Mouse (Mus musculus) stomach, postnatal 0 days (tissue): ENCODE measurements around the gene Ilf2.

Experiments
- CTCF ChIP-seq: IDR thresholded peaks from 2 replicates; pipeline ENCODE4 v1.5.1; 2016; ENCODE audit warnings: antibody characterized with exemption, low read depth, mild to moderate bottlenecking, moderate library complexity
- EP300 ChIP-seq: optimal IDR thresholded peaks from 2 replicates; pipeline ENCODE3; 2016; ENCODE audit warnings: antibody characterized with exemption

GRCm38 (mm10) chr3:90465686-90466310 is 10.1 kb upstream of the Ilf2 start, which contains the start of gene Npr1:
- no peak for TF ChIP-seq CTCF
- TF ChIP-seq EP300 = no peak
